Mouse (Mus musculus): Measurements from ENCODE around the gene Tmem86b.

GRCm38 (mm10) chr7:4641956-4642355 lies 10.7 kb upstream of the Tmem86b start:
- TF ChIP-seq EP300 (IDR thresholded peaks at IDR 0.05; ENCODE audit: insufficient read depth, low read depth, low read length) (no peak), POLR2A (IDR thresholded peaks at IDR 0.05; ENCODE audit: insufficient read depth, low read depth, low read length) (no peak), CTCF (IDR thresholded peaks at IDR 0.05) (no peak)

Measured in heart, adult 2 months (tissue).